Mouse (Mus musculus): ENCODE results near the gene Trpc5os.

Trpc5os gene

GRCm38 (mm10) chrX:144456281-144456680 lies at the start of gene Trpc5os:
Gene Trpc5os (plus strand): TSS chrX:144456581.
- DNase-seq = no peak

- DNase-seq = no peak
Measured at GRCm38 (mm10) chrX:144408036-144408435, 48.3 kb upstream of the Trpc5os start.

- DNase-seq = no peak
Measured at GRCm38 (mm10) chrX:144420259-144420658, 36.1 kb upstream of the Trpc5os start.

GRCm38 (mm10) chrX:144421091-144421490 lies 35.3 kb upstream of the Trpc5os start:
- DNase-seq = no peak

- DNase-seq = no peak
Measured at GRCm38 (mm10) chrX:144423848-144424247, 32.5 kb upstream of the Trpc5os start.

- DNase-seq = no peak
Measured at GRCm38 (mm10) chrX:144464416-144464815, 8.0 kb downstream of the Trpc5os start.

GRCm38 (mm10) chrX:144491394-144491793 lies 35.0 kb downstream of the Trpc5os start:
- DNase-seq = no peak

GRCm38 (mm10) chrX:144523239-144523638 lies 66.9 kb downstream of the Trpc5os start:
- DNase-seq = no peak

GRCm38 (mm10) chrX:144526042-144526441 lies 69.7 kb downstream of the Trpc5os start:
- DNase-seq = peak; percentile 16

Data from lung, postnatal 36 days (tissue).